Mouse (Mus musculus) ovary, postnatal 36 days (tissue): ENCODE results near the gene Tipin.
"Not testable (repeated sequence)": the region's sequence is repeated elsewhere in the genome, so short reads cannot be mapped to it uniquely, and the experiment has no call there.

Experiments used
- DNase-seq: peaks from one replicate; pipeline ENCODE4 v3.0.0; 2022; ENCODE audit warnings: low spot score, mixed read lengths

The Tipin gene

DNA sequence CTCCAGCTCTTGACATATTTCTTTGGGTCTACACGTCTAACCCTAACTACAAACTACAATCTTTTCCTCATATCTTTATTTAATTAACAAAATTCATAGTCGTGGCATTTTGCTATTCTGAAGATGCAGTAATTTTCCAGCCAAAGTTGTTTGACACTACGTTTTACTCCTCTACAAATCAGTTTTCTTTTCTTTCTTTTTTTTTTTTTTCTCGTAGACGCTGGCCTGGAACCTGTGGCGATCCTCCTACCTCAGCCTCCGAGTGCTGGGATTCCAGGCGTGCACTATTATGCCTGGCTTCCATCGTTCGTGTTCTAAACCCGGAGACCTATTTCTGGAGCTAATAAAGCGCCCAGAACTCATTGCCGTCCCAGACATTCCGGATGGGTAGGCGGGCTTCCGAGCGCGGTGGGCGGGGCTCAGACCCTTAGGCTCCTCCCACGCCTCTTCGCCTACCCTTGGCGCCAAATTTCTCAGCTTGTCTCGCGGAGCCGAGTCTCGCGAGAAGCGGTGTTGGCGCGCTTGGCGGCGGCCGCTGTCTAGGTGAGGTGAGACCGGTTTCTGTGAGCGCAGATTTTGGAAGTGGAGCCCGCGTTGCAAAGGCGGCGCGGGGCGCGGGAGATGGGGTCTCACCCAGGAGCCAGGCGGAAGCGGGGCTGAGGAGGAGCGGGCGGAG is at the start of gene Tipin:
Gene Tipin (plus strand): TSS at position 477 of the 676 bp plus-strand sequence.
- peak; percentile 95 for DNase-seq

DNA sequence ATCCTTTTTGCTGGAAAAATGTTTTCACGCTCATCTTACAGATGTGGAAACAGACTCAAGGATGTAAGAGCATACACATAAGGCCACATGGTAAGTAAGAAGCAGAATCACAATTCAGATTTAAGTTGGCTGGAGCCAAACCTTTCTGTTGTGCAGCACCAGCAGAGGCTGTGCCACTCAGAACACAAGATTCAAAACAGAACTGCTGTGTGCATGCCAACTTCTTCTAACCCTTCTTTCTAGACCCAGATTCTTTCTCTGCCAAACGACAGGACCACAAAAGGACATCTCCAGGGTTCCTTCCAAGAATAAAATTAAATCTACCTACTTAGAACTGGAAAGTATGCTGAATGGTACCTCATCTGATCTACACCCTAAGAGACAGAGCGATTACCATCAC is 49.7 kb upstream of the Tipin start:
- DNase-seq: no peak

DNA sequence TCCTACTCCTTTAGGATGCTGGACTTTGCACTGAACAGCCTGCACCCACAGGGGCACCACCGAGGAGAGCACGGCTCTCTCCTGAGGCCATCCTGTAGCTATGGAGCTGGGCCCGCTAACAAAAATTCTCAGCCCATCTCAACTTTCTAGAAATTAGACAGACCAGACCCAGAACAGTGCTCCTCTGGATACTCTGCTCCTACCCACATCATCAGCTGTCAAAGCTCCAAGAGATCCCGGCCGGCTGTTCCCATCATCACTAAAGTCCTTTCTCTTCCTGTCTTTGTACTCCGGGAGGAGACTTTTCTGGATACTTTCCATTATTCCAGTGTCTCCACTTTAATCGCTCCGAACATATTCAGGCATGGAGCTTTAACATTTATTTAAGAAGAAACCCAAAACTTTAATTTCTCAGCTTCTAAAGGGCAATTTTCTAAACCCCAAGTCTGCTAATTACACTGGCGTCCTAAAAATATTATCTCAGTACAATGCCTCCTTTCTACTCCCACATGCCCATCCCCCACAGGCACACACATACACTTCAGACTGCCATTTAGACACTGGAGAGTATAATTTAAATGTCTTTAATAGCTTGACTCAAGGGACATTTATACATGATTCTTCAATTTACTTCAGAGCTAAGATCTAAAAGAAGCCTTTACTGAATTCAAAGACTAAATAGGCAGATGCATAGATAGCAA is 49.0 kb upstream of the Tipin start:
- no peak for DNase-seq

GRCm38 (mm10) chr9:64233656-64234055 is 47.7 kb upstream of the Tipin start:
- DNase-seq: no peak

DNA sequence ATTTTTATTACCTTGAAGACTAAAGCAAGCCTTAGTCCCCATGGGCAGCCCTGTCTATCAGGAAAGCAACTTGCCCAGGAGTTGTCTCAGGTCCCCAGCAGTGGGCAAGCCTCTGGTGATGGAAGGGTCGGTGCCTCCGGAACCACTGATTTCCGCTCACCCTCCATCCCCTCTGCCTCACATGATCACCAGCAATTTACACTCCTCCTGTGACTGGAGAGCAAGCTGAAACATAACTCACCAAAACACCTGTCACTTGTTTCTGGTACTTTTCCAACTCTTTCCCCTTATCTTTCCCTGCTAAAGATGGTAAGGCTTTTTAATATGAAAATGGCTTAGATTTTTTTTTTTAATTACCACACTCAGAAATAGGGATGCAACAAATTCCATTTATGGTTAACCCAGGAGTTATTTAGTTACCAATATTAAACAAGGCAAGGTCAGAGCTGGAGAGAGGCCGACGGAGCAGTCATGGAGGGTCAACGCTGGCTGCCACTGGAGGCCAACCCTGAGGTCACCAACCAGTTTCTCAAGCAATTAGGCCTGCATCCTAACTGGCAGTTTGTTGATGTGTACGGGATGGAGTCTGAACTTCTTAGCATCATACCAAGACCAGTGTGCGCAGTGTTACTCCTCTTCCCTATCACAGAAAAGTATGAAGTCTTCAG is 46.5 kb upstream of the Tipin start, which contains the start of gene Uchl4:
Gene Uchl4 (plus strand): TSS at position 434 of the 668 bp plus-strand sequence.
- no peak for DNase-seq

DNA sequence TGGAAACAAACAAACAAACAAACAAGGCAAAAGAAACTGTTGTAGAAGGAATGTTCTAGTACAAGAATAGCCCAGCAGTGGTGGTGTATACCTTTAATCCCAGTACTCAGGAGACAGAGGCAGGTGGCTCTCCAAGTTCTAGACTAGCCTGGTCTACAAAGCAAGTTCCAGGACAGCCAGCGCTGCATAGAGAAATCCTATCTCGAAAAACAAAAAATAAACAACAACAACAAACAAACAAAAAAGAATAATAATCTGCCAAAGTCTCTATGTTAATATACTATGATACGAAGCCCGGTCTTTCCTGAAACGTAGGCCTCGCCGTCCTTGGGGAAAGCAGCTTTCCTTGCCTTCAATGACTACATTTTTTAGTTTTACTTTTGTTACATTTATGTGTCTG is 45.3 kb upstream of the Tipin start:
- no peak for DNase-seq

DNA sequence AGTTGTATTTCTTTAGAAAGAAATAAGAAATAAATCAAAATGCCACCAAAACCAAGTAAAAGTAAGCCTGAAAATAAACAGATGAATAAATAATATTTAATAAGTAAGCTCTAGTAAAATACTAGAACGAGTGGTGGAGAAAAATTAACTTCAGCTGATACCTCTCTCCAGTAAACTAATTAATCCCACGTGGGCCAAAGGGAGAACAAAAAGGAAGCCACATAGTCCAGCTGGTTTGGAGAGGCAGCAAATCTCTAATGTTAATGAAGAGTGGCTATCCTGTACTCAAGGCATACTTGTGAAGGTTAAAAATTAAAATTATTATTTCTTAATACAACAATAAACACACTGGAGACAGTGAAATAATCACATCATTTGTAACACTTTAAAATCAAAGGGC is 41.3 kb upstream of the Tipin start:
- DNase-seq: no peak

DNA sequence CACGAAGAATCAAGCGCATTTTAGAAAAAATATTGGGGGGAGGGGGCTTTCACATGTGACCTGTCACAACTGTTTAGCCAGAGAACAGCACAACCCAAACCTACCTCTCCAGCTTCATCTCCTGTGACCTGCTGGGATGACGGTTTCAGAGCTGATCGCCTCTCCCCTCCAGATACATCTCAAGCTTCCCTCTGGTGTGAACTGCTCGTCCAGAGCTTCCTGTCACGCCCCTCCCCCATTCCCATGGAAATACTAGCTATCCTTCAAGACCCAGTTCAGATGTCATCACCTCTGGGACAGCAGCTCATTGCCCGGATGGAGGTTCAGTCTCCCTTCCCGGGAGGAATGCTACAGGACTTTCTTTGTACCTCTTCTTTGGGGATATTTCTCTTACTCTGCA is 40.7 kb upstream of the Tipin start:
- no peak for DNase-seq

DNA sequence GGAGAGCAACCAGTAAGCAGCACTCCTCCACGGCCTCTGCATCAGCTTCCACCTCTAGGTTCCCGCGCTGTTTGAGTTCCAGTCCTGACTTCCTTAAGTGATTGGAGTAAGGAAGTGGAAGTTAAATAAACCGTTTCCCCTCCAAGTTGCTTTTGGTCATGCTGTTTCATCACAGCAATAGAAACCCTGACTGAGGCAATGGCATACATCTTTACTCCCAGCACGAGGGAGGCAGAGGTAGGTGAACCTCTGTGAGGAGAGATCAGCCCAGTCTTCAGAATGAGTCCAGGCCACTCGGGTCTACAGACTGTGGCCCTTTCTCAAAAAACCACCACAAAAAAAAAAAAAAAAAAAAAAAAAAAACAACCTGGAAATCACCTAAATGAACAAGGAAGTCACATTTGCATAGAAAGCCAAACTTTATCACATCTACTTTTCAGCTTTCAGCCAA is 39.0 kb upstream of the Tipin start:
- DNase-seq: no peak

DNA sequence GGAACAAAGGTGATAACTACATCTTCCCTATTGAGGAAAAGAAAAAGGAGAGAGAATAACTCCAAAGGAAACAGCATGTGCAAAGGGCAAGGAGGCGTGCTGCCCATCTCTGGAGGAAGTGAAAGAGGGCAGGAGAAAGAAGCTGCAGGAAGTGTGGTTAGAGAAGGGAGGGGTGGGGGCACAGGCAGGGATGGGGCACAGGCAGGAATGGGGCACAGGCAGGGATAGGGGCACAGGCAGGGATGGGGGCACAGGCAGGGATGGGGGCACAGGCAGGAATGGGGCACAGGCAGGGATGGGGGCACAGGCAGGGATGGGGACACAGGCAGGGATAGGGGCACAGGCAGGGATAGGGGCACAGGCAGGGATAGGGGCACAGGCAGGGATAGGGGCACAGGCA is 32.0 kb upstream of the Tipin start:
- no peak for DNase-seq

- DNase-seq: no peak
Measured at GRCm38 (mm10) chr9:64250111-64250730, 31.2 kb upstream of the Tipin start.

DNA sequence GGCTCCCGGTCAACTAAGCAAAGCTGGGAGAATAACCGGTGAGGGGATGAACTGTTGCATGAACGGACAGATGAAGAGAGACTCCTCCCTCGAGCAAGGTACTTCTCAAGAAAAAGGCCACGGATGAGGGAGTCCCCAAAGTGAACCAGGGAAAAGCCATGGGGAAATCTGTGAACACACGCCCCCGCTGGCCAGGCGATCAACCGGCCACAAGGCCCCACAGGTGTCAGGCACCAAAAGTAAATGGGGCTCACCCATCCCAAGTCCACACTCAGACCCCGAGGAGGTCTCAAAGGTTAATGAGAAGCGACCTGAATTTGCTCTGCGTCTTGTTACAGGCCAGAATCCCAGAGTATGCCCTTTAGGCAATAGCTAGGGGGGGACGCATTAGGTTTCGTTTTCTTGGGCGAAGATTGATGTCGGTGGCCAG is 28.8 kb upstream of the Tipin start:
- DNase-seq: peak; percentile 39

DNA sequence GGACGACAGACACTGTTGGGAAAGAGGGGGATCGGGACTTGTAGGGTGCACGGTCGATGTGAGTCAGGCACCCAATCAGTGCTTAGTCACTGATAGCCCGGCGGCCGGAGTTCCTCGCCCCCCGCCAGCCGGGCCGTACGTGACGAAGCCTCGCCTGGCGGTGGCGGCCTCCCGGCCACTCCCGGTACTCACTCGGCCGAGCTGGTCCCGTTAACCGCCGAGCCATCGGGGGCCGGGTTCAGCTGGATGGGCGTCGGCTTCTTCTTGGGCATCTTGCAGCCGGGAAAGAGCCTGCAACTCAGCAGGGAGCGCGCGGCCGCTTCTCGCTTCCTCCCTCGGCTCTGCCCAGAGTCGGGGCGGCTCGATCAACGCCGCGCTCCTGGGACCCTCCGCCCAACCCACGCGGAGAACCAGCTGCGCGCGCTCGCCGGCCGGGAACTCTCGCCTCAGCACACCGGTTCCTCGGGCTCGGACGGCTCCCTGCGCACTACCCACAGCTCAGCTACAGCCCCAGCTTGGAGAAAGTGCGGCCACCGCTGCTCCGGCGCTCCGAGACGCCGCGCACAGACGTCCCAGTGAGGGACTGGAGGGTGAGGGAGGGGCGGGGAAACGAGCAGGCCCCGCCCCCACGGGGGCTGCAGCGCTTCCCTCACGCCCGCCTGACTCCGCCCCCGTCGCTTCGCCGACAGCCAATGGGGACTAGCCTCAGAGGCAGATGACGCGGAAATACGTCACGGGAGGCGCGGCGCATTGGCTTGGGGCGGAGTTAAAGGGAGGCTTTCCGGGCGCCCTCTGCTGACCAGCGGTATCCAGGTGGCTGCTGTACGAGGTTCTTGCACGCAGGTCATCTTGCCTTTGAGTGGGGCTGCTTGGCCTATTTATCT is 28.1 kb upstream of the Tipin start, which contains the start of gene Map2k1:
Gene Map2k1 (minus strand): TSS at position 611 of the 884 bp plus-strand sequence.
- peak; percentile 100 for DNase-seq

- no peak for DNase-seq
Measured at GRCm38 (mm10) chr9:64255422-64255821, 26.0 kb upstream of the Tipin start.

DNA sequence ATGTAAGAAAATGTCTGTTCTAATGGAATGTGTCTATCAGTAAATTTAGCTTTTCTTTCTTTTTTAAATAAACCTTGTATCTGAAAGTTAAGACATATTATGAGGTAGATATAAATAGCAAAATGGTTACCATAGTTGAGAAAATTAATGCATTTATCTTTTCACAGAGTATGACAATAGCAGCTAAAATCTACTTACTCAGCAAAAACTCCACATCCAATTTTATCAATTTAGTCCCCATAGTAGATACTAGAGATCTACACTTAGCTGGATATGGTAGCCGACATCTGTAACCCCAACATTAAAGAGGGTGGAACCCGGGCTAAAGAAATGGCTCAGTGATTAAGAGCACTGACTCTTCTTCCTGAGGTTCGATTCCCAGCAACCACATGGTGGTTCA is 25.2 kb upstream of the Tipin start:
- DNase-seq: no peak

DNA sequence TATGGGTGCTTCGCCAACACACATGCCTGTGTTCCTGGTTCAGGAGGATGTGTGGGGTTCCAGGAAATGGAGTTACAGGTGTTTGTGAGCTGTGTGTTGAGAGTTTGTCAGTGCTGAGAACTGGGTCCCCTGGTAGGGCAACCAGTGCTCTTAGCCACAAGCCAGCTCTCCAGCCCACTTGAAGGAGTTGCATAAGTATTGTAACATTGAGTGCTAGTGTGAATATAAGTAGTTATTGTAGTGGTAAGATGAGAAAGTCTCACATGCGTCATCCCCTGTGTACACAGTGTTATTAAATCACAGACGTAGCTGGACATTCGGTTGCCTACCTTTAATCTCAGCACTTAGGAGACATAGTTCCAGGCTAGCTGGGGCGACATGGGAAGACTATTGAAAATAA is 21.5 kb upstream of the Tipin start:
- DNase-seq: no peak

DNA sequence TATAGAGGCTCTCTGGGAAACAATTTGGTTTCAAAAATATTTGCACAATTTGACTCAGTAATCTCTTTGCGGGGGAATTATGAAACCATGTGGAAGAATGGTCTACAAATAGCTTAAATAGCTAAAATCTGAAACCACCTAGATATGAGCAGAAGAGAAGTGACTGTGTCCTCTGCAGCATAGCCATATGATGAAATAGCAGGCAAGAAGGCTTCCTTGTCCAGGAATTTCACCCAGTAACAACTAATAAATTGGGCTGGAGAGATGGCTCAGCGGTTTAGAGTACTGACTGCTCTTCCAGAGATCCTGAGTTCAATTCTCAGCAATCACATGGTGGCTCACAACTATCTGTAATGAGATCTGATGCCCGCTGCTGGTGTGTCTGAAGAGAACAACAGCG is 20.4 kb upstream of the Tipin start:
- DNase-seq: no peak

DNA sequence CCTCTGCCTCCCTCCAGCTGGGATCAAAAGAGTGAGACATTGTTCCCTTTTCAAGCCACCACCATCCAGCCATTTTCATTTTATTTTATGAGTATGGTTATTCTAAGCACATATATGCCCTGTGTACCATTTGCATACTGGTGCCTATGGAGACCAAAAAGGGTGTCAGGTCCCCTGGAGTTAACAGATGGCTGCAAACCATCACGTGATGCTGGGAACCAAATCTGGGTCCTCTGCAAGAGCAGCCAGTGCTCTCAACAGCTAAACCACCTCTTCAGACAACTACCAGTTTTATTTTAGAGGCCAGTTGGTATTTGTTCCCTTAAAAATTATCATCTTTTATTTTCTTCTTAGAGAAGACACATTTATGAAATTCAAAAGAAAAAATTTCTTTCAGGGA is 16.6 kb upstream of the Tipin start:
- no peak for DNase-seq

DNA sequence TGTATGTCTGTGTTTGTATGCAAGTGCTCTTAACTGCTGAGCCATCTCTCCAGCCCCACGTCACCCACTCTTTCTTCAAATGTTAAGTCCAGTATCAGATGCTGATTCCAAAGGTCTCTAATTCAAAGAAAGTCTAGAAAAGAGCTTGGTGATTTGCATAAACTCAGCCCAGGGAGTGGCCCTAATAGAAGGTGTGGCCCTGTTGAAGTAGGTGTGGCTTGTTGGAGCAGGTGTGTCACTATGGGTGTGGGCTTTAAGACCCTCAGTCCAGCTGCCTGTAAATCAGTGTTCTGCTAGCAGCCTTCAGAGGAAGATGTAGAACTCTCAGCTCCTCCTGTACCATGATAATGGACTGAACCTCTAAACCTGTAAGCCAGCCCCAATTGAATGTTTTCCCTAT is 14.2 kb upstream of the Tipin start:
- no peak for DNase-seq

DNA sequence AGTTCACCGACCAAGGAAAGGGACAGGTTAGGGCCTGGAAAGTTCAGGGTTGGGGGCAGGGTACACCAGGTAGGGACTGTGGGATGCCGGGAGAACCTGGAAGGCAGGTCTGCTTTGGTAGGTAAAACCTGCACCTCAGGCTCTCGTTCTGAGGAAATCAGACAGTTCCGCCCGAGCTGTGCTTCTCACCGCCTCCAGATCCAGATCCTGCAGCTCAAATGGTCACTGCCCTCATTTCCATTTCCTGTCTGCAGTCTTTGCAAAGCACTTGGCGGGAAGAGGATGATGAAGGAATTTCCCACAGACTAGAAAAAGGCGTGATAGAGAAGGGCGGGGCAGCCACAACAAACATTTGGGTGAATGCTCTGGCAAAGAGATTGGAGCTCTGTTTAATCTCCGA is 13.2 kb upstream of the Tipin start:
- no peak for DNase-seq

- not testable (repeated sequence) for DNase-seq
Measured at GRCm38 (mm10) chr9:64268836-64269235, 12.5 kb upstream of the Tipin start.

GRCm38 (mm10) chr9:64271249-64271648 is 10.1 kb upstream of the Tipin start:
- DNase-seq: no peak
